Mouse (Mus musculus) kidney, adult 2 months (tissue): ENCODE results near the gene Gabpa. TPM values are rescaled to one million over a fixed set of nuclear protein-coding genes. Genes with fewer than 3 reads are reported as not detected.
A peak's percentile ranks its signal among the peaks of the same experiment; 100 is the strongest.

Source experiments
- DNase-seq: peaks from one replicate; pipeline ENCODE4 v3.0.0; 2021
- H3K27ac ChIP-seq: fragments of 200-500 bp; 2 replicates; pipeline ENCODE4 v1.5.1; 2012; ENCODE audit warnings: low read depth, low read length, control low read depth, inconsistent platforms; ENCODE audit not compliant: insufficient read depth
- H3K27me3 ChIP-seq: fragments of 200-500 bp; replicated peaks from 2 replicates; pipeline ENCODE4 v1.6.1; 2012; ENCODE audit warnings: mild to moderate bottlenecking, moderate library complexity, low read length, inconsistent platforms; ENCODE audit not compliant: control insufficient read depth, insufficient read depth
- H3K36me3 ChIP-seq: fragments of 200-500 bp; 2 replicates; pipeline ENCODE4 v1.6.1; 2012; ENCODE audit warnings: mild to moderate bottlenecking, moderate library complexity, low read length, inconsistent platforms; ENCODE audit not compliant: control insufficient read depth, insufficient read depth
- H3K4me1 ChIP-seq: fragments of 200-500 bp; 2 replicates; pipeline ENCODE4 v1.6.1; 2011; ENCODE audit warnings: low read length; ENCODE audit not compliant: control insufficient read depth, insufficient read depth
- H3K4me3 ChIP-seq: fragments of 200-500 bp; 2 replicates; pipeline ENCODE4 v1.5.1; 2011; ENCODE audit warnings: mild to moderate bottlenecking, low read depth, low read length, control low read depth; ENCODE audit not compliant: insufficient read depth
- CTCF ChIP-seq: fragments of 200-500 bp; conservative IDR thresholded peaks from 2 replicates; pipeline ENCODE4 v1.5.1; 2011; ENCODE audit warnings: low read depth, mild to moderate bottlenecking, control low read depth, low read length, moderate library complexity, mixed read lengths; ENCODE audit not compliant: insufficient read depth, insufficient read length
- POLR2A ChIP-seq: fragments of 200-500 bp; IDR thresholded peaks from one replicate; pipeline ENCODE4 v1.6.1; 2011; ENCODE audit warnings: low read depth, low read length, control low read depth
- WGBS: fragments of 180-500 bp; shearing (Covaris S2); methylation state at CpG from one replicate; pipeline ENCODE4 v1.1.7; 2018; 5-methylcytosine and 5-hydroxymethylcytosine counted together
- polyA plus RNA-seq: library from polyadenylated mRNA; depleted of rRNA; stranded (reverse); fragments of >200 nt; gene quantifications from 2 replicates; pipeline ENCODE4 v1.2.3, GENCODE M21; 2012; rRNA removed

Gabpa gene
- polyA plus RNA-seq, result 9.0 and 11.0 TPM in 2 replicates

DNA sequence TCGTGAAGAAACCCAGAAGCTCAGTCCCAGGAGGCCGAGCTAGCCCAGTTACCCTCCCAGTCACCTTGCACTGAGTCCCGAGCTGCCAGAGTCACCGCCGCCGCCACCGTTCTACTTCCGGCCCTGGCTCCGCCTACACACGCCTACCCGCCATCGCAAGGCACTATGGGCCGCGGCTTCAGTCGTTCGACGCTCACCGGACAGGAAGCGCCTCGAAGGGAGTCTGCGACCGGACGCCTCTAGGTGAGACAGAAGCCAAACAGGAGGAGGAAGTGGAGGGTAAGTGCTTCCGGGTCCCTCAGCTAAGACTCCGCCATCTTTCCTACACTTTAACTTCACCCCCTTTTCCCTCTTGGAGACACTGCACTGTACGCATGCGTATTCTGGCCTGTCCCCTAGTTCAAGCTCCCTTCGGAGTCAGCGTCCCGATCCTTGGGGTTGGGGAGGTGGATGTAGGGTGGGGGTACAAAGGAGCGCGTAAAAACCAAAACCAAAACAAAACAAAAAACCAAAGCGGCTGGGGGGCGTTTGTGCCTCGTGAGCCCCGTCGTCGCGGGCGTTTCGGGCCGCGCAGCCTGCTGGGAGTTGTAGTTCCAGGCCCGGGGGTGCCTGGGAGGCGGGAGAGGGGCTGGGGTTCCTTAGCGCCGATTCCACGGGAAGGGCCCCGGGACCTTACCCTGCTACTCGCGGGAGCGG lies at the start of gene Gabpa:
Gabpa (plus strand) TSS at position 181 of the 696 bp plus-strand sequence.
- peak within 1 kb of the TSS; percentile 99 for H3K27ac ChIP-seq
- H3K4me1 ChIP-seq, result peaks cover 3% of the 10 kb centered on the region; the same call in 1 of the 2 replicates
- peak; percentile 97 for DNase-seq
- WGBS, result under 1% methylated on average over 52 of the region's 52 CpGs
- H3K27me3 ChIP-seq, result no peaks in the 10 kb centered on the region
- peaks cover 4% of the 10 kb centered on the region for H3K36me3 ChIP-seq
- peak; percentile 85 for TF ChIP-seq POLR2A
- TF ChIP-seq CTCF, result 0 out of 2 replicates have a peak, but pooled peaks have one; percentile 2
- peak within 1 kb of the TSS; percentile 95 for H3K4me3 ChIP-seq

DNA sequence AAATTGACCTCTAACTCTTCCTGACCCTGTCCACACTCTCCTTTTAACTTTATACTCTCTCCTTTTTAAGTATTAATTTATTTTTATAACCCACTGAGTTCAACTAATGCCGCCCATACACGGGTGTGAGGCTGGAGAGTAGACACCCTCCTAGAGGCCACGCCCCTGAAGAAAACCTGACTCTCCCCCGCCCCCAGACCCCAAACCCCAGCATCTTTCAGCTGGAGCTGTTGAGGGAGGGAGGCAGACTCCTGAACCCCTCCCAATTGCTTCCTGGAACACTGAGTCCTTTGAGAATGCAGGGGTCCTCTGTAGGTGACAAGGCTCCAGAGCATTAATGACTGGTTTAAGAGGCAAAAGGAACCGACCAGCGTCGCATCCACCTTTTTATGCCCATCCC lies 49.8 kb upstream of the Gabpa start:
- no peak for TF ChIP-seq POLR2A
- TF ChIP-seq CTCF, result no peak
- no peak overlapping the region for H3K27ac ChIP-seq
- no peaks in the 10 kb centered on the region for H3K27me3 ChIP-seq
- 32% methylated on average over 7 of the region's 7 CpGs for WGBS
- H3K4me1 ChIP-seq, result no peaks in the 10 kb centered on the region
- H3K4me3 ChIP-seq, result no peak overlapping the region
- no peak for DNase-seq
- no peaks in the 10 kb centered on the region for H3K36me3 ChIP-seq

DNA sequence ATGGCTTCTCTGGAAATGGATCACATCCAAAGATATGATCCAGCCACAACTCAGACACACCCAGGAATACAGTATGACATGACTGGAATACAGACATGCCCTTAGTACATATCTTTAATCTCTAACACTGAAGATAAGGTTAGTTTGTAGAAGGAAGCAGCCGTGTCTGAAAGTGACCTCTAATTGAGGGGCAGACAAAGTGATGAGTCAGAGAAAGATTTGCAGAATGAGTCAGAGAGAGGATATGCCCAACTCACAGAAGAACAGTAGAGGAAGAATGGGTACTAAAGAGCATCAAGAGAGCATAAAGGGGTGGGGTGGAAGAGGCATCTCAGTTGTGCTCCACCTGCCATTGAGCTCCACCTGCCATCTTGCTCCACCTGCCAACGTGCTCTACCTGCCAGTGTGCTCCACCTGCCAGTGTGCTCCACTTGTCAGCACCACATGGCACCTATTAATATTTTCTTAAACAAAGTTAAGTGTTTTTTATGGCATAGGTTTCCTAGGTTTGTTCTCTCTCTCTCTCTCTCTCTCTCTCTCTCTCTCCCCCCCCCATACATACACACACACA lies 44.0 kb upstream of the Gabpa start:
- Histone ChIP-seq H3K27me3 (no peaks in the 10 kb centered on the region), H3K36me3 (no peaks in the 10 kb centered on the region), H3K4me1 (no peaks in the 10 kb centered on the region), H3K27ac (no peak overlapping the region), H3K4me3 (no peak overlapping the region)
- TF ChIP-seq POLR2A, result no peak
- TF ChIP-seq CTCF, result no peak
- 74% methylated on average over 2 of the region's 2 CpGs for whole genome bisulfite sequencing
- no peak for DNase-seq

DNA sequence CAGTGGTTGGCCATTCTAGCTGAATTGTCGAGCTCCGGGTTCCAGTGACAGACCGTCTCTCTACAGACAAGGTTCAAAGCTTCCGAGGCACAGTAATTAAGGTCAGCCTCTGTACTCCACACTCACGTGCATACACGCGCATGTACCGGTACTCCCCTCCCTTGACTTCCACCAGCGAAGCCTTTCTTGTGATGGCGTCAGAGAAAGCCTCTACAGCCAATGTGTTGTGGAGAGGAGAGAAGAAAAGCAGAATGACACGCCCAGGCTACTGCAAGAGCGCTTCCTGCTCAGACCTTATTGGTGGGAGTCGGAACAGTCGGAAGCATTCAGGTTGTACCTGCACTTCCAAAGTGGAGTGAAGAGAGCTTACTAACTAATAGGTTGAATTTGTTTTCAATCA lies 41.3 kb upstream of the Gabpa start:
- no peak for TF ChIP-seq POLR2A
- no peak for TF ChIP-seq CTCF
- 90% methylated on average over 14 of the region's 14 CpGs for WGBS
- no peak overlapping the region for H3K4me3 ChIP-seq
- no peaks in the 10 kb centered on the region for H3K27me3 ChIP-seq
- H3K27ac ChIP-seq, result no peak overlapping the region
- no peaks in the 10 kb centered on the region for H3K36me3 ChIP-seq
- no peaks in the 10 kb centered on the region for H3K4me1 ChIP-seq
- DNase-seq, result no peak

DNA sequence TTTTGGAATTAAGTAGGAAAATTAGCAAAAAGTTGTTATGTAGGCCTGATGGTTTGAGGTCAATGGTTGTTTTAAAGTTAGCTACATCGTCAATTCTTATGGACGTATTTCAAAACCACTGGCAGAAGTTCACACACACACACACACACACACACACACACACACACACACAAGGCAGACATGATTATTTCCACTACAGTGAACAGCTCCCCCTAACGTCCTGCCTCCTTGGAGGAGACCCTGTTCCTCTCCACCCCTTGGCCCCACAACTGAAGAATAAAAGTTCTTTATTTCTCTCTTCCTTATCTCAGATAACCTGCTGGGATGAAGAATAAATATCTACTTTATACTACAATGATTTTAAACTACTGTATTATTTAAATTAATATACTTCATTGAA lies 39.4 kb upstream of the Gabpa start:
- H3K4me1 ChIP-seq, result no peaks in the 10 kb centered on the region
- no peak for DNase-seq
- no peak overlapping the region for H3K4me3 ChIP-seq
- TF ChIP-seq POLR2A (no peak), CTCF (no peak; the same call in 1 of the 2 replicates)
- no peak overlapping the region for H3K27ac ChIP-seq
- WGBS, result 61% methylated on average over 3 of the region's 3 CpGs
- no peaks in the 10 kb centered on the region for H3K27me3 ChIP-seq
- no peaks in the 10 kb centered on the region for H3K36me3 ChIP-seq

DNA sequence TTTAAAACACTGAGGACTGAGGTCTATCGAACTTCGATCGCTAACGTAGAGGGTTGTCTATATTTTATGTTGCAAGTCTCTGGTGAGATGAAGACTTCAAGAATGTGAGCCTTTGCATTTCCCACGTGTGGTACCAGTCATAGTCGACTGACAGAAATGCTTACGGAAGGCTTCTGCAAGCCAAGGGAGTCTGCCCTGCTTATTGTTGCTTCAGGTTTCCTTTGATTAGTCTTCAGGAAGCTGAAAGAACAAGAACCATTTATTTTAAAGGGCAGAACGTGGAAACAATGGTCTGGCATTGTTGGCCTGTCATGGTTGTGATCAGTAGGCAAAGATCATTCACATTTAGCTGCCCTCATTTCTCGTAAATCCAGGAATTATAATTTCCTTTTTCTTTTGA lies 38.0 kb upstream of the Gabpa start:
- TF ChIP-seq CTCF (no peak), POLR2A (no peak)

DNA sequence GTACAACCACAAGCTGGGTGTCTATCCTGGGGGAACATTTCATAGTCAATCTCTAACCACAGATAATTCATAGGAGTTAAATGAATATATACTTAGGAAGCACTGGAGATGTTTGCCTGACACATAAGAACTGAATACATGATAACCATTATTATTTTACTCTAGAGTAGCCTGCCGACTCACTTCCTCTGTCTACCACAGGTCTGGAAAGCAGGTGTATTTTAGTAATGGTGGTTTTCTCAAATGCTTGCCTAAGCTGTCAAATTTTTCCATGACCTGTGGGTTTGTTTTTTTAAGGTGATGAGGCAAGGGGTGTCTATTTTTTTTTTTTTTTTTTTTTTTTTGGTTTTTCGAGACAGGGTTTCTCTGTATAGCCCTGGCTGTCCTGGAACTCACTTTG lies 34.7 kb upstream of the Gabpa start:
- WGBS, result 67% methylated on average over 2 of the region's 2 CpGs
- H3K4me3 ChIP-seq, result no peak overlapping the region
- no peaks in the 10 kb centered on the region for H3K36me3 ChIP-seq
- no peak overlapping the region for H3K27ac ChIP-seq
- H3K4me1 ChIP-seq, result no peaks in the 10 kb centered on the region
- TF ChIP-seq CTCF (no peak), POLR2A (no peak)
- no peak for DNase-seq
- H3K27me3 ChIP-seq, result no peaks in the 10 kb centered on the region

More for the DNA sequence above, 38.0 kb upstream of the Gabpa start:
- no peak overlapping the region for H3K4me3 ChIP-seq
- no peaks in the 10 kb centered on the region for H3K4me1 ChIP-seq
- no peak for DNase-seq
- no peaks in the 10 kb centered on the region for H3K36me3 ChIP-seq
- H3K27ac ChIP-seq, result no peak overlapping the region
- no peaks in the 10 kb centered on the region for H3K27me3 ChIP-seq
- 67% methylated on average over 9 of the region's 9 CpGs for WGBS
